Mouse (Mus musculus): ENCODE results near the gene Flt4.
"Not testable (repeated sequence)": the region's sequence is repeated elsewhere in the genome, so short reads cannot be mapped to it uniquely, and the experiment has no call there.

The Flt4 gene

DNA sequence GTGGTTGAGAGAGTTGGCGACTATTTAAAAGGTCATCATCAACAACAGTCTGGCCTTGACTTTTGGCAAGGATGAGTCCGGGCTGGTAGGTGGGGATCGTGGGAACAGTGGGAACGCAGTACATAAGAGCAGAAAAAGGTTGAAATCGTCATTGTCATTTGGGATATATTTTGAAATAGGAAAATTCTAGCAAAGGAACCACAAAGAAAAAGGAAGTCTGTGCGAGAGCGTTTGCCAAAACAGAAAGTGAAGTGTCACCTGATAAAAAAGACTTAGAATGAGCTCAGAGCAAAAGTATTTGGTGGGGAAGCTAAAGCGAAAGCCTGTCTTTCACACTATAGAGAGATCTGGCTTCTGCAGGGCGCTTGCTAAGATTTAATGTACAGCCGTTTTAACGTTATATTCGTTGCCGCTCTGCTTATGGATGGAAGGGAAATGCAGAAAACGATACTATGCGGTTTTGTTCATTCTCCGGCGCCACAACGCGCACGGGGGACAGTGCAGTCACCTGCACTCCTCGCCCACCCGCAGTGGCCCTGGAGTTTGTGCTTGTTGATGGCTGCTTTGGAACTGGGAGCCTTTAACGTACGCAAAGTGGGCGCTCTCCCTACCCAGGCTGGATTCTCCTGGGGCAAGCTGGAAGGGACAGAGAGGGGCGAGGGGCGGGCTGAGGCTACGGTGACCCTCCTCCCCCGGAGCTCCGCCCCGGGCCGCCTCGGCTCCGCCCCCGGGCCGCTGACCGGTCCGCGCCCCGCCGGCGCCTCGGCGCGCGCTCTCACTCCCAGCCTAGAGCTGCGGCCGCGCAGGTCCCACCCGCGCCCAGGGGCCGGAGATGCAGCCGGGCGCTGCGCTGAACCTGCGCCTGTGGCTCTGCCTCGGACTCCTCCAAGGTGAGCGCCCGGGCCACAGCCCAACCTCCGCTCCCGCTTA is at the start of gene Flt4:
Gene Flt4, plus strand, starts transcription at position 326 of the 930 bp plus-strand sequence.
- peak; percentile 55 for ATAC-seq (ENCODE audit: low TSS enrichment)

DNA sequence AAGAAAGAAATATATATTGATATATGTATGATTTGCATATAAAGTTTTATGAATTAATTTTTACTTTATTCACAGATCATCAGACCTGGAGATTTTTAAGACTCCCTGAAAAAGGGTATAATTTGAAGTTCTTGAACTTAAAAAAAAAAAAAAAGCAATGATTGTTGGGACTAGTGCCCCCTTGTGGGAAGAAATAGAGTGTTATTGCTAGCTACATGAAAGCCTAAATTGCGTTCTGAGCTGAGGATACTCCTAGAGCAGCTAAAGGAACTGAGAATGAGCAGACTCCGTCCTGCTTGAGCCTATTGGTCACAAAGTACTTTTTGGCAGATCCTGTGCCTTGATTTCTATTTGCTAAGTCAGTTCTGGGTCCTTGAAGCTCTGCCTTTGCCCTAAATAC is 34.0 kb upstream of the Flt4 start:
- ATAC-seq (ENCODE audit: low TSS enrichment), result peak; percentile 52; the same call in 1 of the 2 replicates

DNA sequence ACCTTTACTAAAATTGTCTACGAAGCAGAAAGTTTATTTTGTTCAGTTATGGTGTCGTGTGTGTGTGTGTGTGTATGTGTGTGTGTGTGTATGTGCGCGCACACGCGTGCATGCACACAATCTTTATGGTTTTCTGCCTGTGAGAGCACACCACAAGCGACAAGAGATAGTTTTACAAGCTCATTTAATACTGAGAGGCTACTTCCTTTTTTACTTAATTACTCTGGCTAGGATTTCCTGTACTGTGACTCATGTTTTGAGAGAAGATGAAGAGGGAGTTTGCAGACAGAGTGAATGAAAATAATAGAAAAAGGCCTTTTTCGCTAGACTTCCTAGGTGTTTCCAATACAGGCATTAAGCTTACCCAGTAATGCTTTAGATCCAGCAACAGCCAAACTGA is 28.6 kb upstream of the Flt4 start:
- ATAC-seq (ENCODE audit: low TSS enrichment), result not testable (repeated sequence)

DNA sequence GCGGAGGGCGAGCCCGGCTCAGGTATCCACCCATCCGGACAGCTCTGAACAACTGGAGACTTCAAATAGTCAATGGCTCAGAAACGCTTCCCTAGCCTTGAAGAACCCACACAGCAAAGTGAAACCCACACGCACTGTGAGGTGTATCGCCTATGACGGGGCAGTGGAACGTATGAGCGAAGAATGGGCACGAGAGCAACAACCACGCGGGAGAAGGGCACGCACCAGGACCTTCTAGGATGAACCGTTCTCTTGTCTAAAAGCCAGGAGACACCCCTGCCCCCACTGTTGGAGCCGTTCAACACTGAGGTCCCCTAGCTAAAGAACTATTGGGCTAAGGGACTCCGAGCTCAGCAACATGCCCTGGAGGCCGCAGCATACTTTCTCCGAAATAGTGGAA is 18.9 kb upstream of the Flt4 start:
- no peak for ATAC-seq (ENCODE audit: low TSS enrichment)

DNA sequence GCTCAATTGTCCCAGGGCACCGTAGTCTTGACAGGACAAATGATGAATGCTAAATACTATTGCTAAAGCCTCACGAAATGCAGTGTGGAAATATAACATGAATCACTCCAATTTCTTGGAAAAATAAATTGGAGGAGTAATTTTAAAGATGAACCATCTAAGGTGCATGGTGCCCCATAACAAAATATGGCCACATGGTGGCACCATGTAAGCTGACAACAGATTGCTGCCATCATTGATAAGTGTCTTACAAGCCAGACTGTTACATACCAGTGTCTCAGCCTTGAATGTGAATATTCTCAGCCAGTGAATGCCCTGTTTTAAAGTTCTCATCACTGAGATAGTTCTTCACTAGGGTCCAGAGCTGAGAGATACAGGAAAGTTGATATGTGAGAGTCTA is 11.9 kb upstream of the Flt4 start:
- ATAC-seq (ENCODE audit: low TSS enrichment), result peak; percentile 77

DNA sequence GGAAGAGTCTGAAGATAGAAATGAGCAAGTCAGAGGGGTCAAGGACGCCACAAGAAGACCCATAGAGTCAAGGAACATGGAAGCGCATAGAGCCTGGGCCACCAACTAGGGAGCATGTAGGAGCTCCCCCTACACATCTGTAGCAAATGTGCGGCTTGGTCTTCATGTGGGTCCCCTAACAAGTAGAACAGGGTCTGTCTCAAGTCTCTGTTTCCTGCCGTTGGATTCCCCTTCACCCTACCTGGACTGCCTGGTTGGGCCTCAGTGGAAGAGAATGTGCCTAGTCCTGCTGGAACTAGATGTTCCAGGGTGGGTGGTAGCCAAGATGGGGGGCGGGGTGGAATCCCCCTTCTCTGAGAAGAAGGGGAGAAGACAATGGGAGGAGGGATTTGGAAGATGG is 757 bp upstream of the Flt4 start:
- not testable (repeated sequence) for ATAC-seq (ENCODE audit: low TSS enrichment)

DNA sequence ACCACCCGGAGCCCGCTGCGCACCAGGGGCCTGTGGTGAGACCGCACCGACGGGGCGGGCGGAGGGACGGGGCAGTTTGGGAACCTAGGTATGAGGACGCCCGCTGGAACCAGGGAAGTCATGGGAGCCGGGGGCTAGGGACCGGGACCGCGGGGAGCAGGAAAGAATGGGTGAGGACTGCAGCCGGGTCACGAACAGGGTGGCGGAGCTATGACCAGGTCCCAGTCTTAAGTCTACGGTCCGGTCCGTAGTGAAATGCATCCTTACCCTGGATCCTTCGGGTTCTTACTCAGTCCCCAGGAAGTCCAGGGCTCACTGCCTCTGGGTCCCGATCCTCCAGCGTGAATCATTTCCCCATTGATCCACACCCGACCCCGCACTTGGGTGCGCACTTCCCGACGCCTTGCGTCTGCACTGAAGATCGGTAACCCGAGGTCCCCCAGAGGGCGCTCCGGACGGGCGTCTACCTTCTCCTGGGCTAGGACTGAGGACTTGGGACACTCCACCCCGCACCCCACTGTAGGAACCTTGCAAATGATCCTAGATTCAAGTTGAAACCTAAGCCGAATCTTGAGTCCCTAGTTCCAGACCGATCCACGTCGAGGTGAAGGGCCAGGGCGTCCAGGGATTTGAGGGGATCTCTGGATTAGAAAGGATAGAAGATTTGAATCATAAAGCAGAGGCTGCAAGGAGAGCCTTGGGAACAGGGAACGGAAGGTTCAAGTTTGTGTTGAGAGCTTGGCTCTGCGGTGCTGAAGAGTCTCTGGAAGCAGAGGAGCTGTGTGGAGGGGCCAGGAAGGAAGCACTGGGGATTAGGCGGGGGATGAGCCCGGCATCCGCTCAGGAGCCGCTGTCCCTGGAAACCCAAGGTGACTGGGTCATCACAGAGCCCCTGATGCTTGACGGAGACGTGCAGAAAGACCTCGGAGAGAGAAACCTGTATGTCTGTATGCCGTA is 1.1 kb downstream of the Flt4 start:
- ATAC-seq (ENCODE audit: low TSS enrichment), result peak; percentile 23; the same call in 1 of the 2 replicates

DNA sequence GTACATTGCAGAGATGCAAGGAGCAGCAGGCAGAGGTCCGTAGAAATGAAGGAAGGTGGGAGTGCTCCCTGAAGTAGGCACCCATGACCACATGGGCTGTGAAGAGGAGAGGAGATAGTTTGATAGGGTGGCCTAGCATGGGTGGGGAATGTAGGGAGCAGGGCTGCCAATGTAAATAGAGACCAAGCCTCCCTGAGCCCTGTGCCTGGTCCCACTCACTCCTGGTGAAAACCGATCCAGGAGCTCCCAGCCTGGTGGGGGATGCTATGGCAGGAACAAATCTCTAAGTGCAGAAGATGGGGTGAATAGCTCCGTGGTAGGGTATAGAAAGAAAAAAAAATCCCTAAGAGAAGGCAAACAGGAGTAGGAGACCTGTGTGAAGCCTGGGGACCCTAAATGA is 2.3 kb downstream of the Flt4 start:
- not testable (repeated sequence) for ATAC-seq (ENCODE audit: low TSS enrichment)

DNA sequence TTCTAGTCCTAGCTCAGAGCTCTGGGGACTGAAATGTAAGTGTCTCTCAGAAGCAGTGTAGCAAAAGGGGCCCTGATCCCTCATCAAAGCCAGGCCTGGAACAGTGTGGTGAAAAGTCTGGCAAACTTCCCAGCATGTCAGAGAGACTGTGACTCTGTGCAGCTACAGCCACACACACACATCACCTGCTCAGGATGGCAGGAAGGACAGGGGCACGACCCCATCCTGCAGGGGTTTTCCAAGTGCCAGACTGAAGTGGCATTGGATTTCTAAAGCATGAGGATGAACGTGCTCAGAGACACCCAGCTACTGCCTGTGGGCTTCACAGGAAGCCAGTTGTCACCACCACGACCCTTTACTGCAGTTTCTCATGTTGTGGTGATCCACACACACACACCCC is 3.1 kb downstream of the Flt4 start:
- no peak for ATAC-seq (ENCODE audit: low TSS enrichment)

DNA sequence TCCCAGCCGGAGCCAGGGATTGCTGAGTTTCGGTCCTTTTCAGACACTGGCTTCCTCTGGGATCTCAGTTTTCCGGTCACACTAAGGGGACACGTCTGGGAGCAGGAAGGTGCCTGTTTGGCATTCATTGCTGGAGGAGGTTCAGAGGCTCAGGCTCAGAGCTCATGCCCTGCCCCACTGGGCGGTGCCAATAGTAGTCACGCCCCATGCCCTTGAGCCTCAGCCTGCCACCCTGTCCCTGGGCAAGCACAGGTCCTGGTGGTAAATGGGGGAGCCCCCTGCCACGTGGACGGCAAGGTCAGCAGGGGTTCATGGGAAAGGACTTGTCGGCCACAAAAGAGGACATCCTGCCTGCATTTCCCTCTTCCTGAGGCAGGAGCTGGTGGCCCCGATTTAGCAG is 4.3 kb downstream of the Flt4 start:
- ATAC-seq (ENCODE audit: low TSS enrichment), result no peak

DNA sequence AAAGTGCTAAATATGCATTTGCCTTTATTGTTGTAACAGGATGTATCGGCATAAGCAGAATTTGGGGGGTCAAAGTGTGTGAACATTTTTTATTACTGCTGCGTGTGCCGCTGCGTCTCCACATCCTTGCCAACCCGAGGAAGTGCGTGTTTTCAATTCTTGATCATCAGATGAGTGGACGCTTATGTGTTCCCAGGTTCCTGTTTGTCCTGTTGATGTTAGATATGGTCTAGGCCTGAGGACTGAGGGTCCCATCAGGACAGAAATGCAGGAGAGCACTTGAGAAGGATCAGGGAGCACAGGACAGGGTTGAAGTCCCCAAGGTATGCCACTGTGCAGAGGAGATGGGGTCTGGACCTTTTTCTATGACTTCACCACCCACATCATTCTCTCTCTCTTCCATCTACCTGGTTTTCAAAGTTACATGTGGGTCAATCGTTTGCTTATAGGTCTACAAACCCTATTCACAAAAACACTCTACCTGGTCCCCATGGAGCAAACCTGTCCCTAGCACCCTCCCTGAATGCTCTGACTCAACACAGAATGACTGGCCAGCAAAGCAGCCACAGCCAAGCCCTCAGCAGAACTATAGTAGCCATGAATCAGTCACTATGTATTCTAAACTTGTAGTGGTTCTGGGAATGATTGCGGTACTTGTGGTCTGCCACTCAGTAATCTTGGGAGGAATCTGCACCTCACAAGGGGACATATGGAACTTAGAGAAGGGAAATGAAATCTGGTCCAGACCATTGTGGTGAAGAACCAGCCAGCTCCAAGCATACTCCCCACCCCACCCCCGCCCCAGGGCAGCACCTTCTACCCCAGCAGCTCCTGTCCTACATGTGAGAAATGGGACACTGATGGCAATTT is 7.0 kb downstream of the Flt4 start:
- ATAC-seq (ENCODE audit: low TSS enrichment), result no peak

DNA sequence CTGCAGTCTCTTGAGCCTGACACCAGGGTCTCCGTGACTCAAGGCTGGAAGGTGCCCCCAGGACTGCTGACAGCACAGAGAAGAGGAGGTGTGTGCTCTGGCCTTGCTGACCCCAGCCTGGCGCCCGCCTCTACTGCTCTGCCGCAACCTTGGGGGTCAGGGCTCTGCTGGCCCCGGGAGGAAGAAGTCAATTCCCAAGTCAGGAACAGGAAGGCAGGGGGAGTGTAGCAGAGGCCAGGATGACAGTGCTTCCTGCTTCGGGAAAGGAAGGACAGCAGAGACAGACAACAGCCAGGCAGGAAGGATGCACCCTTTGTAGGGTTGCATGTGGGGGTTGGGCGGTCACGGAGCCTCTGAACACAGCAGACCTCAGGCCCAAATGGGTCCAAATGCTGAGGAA is 9.4 kb downstream of the Flt4 start:
- no peak for ATAC-seq (ENCODE audit: low TSS enrichment)

DNA sequence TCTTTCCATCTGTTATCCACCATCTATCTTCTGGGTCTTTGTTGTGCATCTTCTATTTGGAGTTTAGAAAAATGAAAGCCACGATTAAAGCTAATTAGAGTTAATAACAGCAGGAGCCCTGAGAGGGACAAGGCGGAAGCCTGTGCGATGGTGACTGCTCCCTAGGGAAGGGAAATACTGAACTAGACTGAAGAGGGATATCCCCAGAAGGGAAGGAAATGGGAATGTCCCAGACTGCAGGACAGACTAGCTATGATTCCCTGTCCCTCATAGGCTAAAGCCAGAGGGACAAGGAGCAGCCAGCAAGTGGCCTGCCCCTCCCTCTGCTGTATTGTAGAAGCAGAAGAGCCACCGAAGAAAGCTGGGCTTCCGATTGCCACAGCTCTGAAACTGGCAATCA is 12.9 kb downstream of the Flt4 start:
- no peak for ATAC-seq (ENCODE audit: low TSS enrichment)

DNA sequence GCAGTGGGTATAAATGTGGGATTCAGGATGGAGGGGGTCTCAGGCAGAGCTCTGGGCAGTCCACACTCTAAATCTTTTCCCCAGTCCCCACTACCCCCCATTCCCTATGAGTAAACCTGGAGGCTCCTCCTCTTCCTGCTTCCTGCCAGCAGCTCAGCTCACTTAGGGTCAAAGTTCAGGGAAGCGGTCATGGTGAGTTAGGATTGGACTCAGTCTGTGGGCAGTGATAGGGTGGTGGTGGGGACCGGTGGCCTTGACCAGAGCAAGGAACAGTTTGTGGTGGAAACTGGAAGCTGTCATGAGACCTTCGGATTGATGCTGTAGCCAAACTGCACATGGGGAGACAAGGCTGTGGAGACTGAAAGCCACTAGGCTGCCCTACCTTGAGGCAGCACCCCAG is 15.1 kb downstream of the Flt4 start:
- no peak for ATAC-seq (ENCODE audit: low TSS enrichment)

DNA sequence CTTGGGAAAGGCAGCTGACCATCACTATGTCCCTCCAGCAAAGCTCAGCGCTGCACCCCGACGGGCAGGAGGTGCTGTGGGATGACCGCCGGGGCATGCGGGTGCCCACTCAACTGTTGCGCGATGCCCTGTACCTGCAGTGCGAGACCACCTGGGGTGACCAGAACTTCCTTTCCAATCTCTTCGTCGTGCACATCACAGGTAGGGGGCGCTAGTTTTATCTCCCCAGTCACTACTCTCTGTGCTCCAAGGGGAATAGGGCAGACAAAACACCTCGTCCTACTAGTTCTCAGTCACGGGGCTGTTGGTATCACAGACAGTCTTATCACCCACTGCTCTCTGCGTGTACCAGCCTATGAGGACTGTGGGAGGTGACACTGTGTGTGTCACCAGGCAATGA is 16.8 kb downstream of the Flt4 start:
- no peak for ATAC-seq (ENCODE audit: low TSS enrichment)

DNA sequence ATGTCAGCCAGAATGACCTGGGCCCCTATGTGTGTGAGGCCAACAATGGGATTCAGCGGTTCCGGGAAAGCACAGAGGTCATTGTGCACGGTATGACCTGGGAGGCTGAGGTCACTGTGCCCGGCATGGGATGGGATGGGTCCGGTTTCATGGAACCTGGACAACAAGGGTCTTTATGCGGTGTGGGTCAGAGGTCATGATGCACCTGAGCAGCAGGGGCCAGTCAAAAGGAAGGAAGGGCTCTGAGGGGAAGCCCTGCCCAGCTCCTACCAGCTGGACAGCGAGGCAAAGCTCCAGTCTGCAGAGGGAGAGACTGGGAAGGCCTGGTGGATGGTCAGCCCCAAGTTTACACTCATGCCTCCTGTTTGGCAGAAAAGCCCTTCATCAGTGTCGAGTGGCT is 17.7 kb downstream of the Flt4 start:
- ATAC-seq (ENCODE audit: low TSS enrichment), result no peak

DNA sequence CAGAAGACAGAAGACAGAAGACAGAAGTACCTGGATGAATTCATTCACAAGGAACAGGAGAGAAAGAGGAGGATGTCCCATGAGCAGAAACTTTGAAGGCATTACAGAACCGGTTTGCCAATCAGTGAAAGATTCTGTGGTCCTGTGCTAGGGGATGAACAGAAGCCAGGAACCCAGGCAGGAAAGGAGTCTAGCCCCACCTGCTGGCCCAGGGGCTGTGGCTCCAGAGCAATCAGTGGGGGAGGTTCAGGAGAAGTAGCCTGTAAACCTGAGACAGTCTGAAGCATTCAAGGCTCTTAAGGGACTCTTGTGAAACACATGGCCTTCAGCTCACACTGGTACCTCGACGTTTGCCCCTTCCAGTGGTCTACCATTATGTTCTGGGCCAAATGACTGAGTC is 22.1 kb downstream of the Flt4 start:
- no peak for ATAC-seq (ENCODE audit: low TSS enrichment)

DNA sequence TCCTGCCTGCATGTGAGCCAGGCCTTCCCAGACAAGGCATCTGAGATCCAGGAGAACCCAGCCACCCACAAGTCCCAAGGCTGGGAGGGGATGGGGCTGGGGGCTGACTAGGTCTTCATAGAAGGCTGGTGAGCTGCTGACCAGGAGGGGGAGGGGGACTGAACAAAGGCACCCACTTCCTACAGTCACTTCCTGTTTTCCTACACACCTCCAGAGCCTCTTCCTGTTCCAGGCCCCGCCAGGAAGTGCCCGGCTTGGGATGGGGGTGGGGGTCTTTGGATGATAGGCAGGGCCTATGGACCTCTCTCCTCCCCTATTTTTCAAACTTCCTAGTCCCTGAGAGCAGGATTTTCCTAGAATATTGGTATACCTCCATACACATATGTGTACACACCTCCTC is 23.2 kb downstream of the Flt4 start:
- ATAC-seq (ENCODE audit: low TSS enrichment), result no peak

DNA sequence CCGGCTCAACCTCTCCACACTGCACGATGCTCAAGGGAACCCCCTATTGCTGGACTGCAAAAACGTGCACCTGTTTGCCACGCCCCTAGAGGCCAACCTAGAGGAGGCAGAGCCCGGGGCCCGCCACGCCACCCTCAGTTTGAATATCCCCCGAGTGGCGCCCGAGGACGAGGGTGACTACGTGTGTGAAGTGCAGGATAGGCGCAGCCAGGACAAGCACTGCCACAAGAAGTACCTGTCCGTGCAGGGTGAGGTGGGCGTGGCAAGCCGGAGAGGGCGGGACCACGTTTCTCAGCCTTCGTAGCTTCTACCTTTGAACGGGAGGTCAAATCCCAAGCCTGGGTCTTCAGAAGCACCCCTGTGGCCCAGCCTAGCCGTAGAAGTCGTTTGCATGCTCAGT is 25.0 kb downstream of the Flt4 start:
- ATAC-seq (ENCODE audit: low TSS enrichment), result no peak

DNA sequence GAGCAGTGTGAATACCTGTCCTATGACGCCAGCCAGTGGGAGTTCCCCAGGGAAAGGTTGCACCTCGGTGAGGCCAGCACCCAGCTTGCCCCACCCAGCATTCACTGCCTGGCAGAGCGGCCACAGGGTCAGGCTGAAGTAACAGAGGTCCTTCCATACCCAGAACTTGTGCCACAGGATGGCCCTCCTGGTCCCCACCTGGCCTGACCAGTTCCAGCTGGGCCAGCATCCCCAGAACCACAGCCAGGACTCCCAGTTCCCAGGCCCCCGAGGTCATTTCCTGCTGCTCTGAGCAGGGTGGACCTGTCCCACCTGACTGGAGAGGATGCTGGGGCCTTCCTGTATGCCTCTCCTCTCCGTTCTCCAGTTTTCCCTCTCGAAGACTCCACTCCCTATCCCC is 26.6 kb downstream of the Flt4 start:
- no peak for ATAC-seq (ENCODE audit: low TSS enrichment)

DNA sequence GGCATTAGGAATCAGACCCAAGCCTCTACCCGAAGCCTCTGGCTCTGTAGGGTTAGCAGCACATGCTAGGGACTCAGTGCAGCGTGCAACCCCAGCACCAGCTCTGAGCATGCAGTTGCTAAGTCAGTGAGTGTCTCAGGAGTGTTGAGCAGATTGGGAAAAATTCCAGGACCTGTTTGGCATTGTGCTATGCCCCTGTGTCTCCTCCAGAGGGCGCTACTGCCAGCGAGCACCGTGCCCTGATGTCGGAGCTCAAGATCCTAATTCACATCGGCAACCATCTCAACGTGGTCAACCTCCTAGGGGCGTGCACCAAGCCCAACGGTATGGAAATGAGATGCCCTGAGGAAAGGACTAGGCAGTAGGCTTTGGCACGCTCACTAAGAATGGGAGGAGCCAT is 27.4 kb downstream of the Flt4 start:
- peak; percentile 70 for ATAC-seq (ENCODE audit: low TSS enrichment)

DNA sequence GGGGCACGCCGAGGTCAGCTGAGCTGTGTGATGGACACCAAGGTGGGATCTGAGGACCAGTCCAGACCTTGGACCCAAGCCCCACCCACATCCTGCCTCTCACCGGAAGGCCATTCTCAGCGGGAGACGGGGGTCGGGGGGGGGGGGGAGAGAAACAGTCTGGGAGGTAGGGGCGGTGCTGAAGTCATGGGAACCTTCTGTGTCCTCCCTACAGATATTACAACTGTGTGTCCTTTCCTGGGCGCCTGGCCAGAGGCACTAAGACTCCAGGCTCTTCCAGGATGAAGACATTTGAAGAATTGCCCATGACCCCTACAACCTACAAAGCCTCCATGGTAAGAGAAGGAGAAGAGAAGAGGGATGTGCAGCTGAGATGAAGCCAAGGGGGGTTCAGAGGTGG is 36.6 kb downstream of the Flt4 start:
- no peak for ATAC-seq (ENCODE audit: low TSS enrichment)
